Mouse (Mus musculus): ENCODE measurements at regions not wholly inside any gene's neighbourhood (a gene's known extent, or its start where the extent isn't known, plus 50 kb on each side); places are given as distances from the start of the nearest gene placed in this dataset.
"Not testable (repeated sequence)": the region's sequence is repeated elsewhere in the genome, so short reads cannot be mapped to it uniquely, and the experiment has no call there.

GRCm38 (mm10) chrX:68486585-68486984 lies 191.8 kb upstream of the Fmr1 start:
- DNase-seq, result no peak

- DNase-seq, result not testable (repeated sequence)
Measured at GRCm38 (mm10) chrX:68492052-68492451, 186.3 kb upstream of the Fmr1 start.

- no peak for DNase-seq
Measured at GRCm38 (mm10) chrX:68494398-68495143, 183.8 kb upstream of the Fmr1 start.

- peak; percentile 2 for DNase-seq
Measured at GRCm38 (mm10) chrX:68495144-68495493, 183.2 kb upstream of the Fmr1 start.

GRCm38 (mm10) chrX:68495751-68496150 lies 182.6 kb upstream of the Fmr1 start:
- no peak for DNase-seq

- DNase-seq, result no peak
Measured at GRCm38 (mm10) chrX:68497886-68498285, 180.5 kb upstream of the Fmr1 start.

GRCm38 (mm10) chrX:68502938-68503337 lies 175.4 kb upstream of the Fmr1 start:
- DNase-seq, result no peak

- no peak for DNase-seq
Measured at GRCm38 (mm10) chrX:68507664-68508063, 170.7 kb upstream of the Fmr1 start.

GRCm38 (mm10) chrX:68512213-68512766 lies 166.1 kb upstream of the Fmr1 start:
- no peak for DNase-seq

GRCm38 (mm10) chrX:68546561-68546960 lies 131.8 kb upstream of the Fmr1 start:
- DNase-seq, result no peak

GRCm38 (mm10) chrX:68554031-68554430 lies 124.3 kb upstream of the Fmr1 start:
- DNase-seq, result no peak

GRCm38 (mm10) chrX:68557717-68558116 lies 120.6 kb upstream of the Fmr1 start:
- DNase-seq, result no peak

- DNase-seq, result peak; percentile 66
Measured at GRCm38 (mm10) chrX:68585246-68585645, 93.1 kb upstream of the Fmr1 start.

- DNase-seq, result no peak
Measured at GRCm38 (mm10) chrX:68622141-68622540, 56.2 kb upstream of the Fmr1 start.
